Mouse (Mus musculus) megakaryocyte, embryonic 14.5 days (primary cell): Measurements from ENCODE around the gene Pld3. TPM values are rescaled to one million over a fixed set of nuclear protein-coding genes. Genes with fewer than 3 reads are reported as not detected.

Experiments
- H3K27me3 ChIP-seq: replicated peaks from 2 replicates; pipeline ENCODE3; 2012; ENCODE audit warnings: inconsistent platforms
- H3K36me3 ChIP-seq: replicated peaks from 2 replicates; pipeline ENCODE3; 2012; ENCODE audit warnings: low read length, inconsistent platforms, mixed read lengths
- H3K4me1 ChIP-seq: 2 replicates; pipeline ENCODE4 v1.6.1; 2012; ENCODE audit warnings: inconsistent platforms
- H3K4me3 ChIP-seq: replicated peaks from 2 replicates; pipeline ENCODE3; 2012; ENCODE audit warnings: moderate library complexity, mild to moderate bottlenecking, inconsistent platforms
- H3K9me3 ChIP-seq: 2 replicates; pipeline ENCODE4 v1.6.1; 2012; ENCODE audit warnings: inconsistent platforms
- FLI1 ChIP-seq: IDR thresholded peaks from 2 replicates; pipeline ENCODE4 v1.6.1; 2012; ENCODE audit warnings: low read length, inconsistent platforms, mixed read lengths
- GATA1 ChIP-seq: IDR thresholded peaks from 3 replicates; pipeline ENCODE4 v1.6.1; 2012; ENCODE audit warnings: mixed read lengths, low read length, inconsistent platforms, borderline replicate concordance
- polyA plus RNA-seq: library from polyadenylated mRNA; stranded (reverse); fragments of >175 nt; gene quantifications from 2 replicates; pipeline ENCODE4 v1.2.3, GENCODE M21; 2012; ENCODE audit warnings: low replicate concordance; ENCODE audit not compliant: insufficient read depth

The Pld3 gene
- polyA plus RNA-seq, 1 experiment = 97.1 TPM

DNA sequence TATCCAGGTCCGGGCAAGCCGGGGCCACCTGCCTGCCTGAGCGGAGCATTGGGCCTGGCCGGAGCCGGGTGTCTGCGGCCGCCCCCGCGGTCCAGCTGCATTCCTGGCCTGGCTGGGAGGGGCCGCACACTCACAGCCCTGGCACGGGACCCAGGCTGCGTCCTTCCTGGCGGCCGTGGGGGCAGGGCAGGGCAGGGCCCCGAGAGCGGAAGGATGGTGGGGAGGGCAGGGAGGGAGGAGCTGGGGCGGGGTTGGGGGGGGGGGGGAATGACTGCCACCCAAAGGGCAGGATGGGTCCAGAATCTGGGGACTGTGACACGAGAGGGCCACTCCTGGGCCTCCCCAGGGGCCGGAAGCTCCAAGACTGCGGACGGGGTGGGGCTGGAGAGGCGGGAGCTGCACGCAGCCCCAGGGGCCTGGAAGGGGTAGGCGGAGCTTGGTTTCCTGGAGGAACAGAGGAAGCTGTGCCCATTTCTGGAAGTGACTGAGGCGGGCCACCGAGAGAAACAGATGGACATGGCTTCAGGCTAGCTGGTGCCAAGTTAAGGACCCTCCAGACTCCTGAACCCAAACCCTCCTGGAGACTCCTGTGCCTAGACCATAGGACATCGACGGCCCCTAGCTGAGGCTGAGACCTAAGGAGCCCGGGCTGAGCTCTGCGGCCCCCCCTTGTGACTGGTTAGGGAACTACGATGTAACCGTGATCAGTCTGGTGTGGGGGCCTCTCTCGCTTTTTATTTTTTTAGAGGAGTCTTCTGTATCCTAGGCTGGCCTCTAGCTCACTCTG lies 62.3 kb downstream of the Pld3 start:
- Histone ChIP-seq H3K4me3 (peak overlapping the region; percentile 95), H3K36me3 (peaks cover 22% of the 10 kb centered on the region), H3K4me1 (peaks cover 60% of the 10 kb centered on the region), H3K27me3 (no peaks in the 10 kb centered on the region), H3K9me3 (no peaks in the 10 kb centered on the region)
- TF ChIP-seq GATA1 (no peak), FLI1 (no peak)

DNA sequence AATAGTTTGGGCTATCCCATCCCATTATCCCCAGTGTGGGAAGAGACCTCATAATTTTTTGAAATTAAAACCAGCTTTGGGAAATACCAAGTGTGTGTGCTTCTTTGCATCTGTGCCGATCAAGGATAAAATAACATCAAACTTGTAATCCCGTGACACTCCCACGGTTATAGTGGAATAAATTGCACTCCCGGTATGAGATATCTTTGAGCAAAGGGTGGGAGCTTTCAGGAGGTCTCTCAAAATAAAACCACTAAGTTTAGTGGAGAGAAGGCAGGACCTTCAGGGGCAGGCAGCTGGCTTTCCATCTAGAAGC lies 62.8 kb downstream of the Pld3 start:
- peaks cover 65% of the 10 kb centered on the region for H3K4me1 ChIP-seq
- no peaks in the 10 kb centered on the region for H3K9me3 ChIP-seq
- no peaks in the 10 kb centered on the region for H3K27me3 ChIP-seq
- H3K36me3 ChIP-seq = peaks cover 22% of the 10 kb centered on the region
- peak overlapping the region; percentile 95 for H3K4me3 ChIP-seq
- TF ChIP-seq GATA1 (no peak), FLI1 (no peak)

DNA sequence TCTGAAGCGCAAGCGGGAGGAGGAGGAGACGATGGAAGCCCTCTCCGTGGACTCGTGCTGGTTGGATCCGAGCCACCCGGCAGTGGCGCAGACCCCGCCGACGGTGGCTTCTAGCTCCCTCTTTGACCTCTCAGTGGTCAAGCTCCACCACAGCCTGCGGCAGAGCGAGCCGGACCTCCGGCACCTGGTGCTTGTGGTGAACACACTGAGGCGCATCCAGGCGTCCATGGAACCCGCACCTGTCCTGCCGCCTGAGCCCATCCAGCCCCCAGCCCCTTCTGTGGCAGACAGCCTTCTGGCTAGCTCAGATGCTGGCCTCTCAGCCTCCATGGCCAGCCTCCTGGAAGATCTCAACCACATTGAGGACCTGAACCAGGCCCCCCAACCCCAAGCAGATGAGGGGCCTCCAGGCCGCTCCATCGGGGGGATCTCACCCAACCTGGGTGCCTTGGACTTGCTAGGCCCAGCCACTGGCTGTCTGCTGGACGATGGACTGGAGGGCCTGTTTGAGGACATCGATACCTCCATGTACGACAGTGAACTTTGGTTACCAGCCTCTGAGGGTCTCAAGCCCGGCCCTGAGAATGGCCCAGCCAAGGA lies 63.6 kb downstream of the Pld3 start:
- Histone ChIP-seq H3K36me3 (peaks cover 22% of the 10 kb centered on the region), H3K4me1 (peaks cover 70% of the 10 kb centered on the region), H3K4me3 (peak overlapping the region; percentile 95), H3K27me3 (no peaks in the 10 kb centered on the region), H3K9me3 (no peaks in the 10 kb centered on the region)
- TF ChIP-seq FLI1 = no peak
- no peak for TF ChIP-seq GATA1

DNA sequence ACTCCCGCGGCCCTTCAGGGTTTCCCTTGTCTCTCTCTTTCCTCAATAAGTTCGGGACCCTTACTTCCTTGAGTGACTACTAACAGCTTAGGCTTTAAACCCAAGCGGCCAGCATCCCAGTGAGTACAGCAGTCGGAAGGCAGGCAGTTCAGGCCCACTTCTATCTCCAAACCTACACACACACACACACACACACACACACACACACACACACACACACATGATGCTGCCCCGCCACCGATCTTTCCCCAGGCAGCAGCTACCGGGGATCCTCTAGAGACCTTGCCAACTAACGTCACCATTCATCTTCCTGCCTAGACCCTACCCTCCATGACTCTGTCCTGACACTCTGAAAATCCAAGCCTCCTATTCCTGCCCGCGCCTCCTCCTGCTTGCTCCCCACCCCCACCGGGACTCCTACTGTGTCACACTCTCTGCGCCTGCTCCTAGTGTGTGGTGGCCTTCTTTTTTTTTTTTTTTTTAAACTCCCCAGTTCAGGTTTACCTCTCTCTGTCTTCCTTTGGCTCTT lies 65.2 kb downstream of the Pld3 start:
- Histone ChIP-seq H3K4me3 (peak overlapping the region; percentile 95), H3K36me3 (peaks cover 22% of the 10 kb centered on the region), H3K4me1 (peaks cover 73% of the 10 kb centered on the region), H3K9me3 (no peaks in the 10 kb centered on the region), H3K27me3 (no peaks in the 10 kb centered on the region)
- TF ChIP-seq GATA1 = no peak
- TF ChIP-seq FLI1 = no peak

DNA sequence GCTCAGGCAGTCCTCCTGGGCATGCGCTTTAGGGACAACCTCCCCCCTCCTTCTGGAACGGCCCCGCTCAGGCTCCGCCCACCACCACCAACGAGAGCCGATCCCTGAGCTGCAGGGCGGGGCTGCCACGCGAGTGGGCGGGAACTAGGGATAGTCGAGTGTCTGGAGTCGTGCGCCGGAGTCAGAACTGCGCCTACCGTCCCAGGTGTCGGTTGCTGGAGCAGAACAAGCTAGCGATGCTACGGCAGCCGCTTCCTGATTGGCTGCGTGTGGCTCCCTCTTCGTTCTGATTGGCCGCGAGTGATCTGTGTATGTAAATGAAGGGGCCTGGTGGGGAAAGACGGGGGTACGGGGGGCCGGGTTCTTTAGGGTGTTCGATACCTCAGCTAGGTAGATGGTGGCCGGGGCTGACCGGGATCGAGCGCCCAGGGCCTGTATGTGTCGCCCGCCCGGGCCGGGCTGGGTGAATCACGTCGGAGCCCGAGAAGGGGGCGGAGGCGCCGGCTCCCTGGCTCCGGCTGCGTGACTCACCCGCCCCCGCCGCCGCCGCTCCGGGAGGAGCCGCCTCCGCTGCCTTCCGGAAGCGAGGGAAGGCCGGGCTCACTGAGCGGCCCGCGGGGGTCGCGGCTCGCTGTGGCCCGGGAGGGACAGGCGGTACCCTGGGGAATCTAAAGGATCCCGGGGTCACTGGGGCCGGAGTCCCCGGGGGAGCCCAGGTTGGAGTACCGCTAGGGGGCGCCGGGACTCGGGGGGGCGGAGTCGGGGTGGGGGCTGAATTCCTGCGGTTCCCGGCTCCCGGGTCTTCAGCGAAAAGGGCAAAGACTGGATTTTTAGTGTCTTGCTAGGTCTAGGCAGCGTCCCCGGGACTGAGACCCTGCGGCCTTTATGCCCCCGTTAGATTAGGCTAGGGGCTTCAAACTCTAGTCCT lies 66.0 kb downstream of the Pld3 start, which contains the start of gene Sertad1:
Gene Sertad1 (plus strand): TSS at position 141 of the 928 bp plus-strand sequence.
- Histone ChIP-seq H3K4me1 (peaks cover 73% of the 10 kb centered on the region), H3K36me3 (peaks cover 22% of the 10 kb centered on the region), H3K9me3 (no peaks in the 10 kb centered on the region), H3K4me3 (peak within 1 kb of the TSS; percentile 95), H3K27me3 (no peaks in the 10 kb centered on the region)
- TF ChIP-seq GATA1 = no peak
- TF ChIP-seq FLI1 = no peak

DNA sequence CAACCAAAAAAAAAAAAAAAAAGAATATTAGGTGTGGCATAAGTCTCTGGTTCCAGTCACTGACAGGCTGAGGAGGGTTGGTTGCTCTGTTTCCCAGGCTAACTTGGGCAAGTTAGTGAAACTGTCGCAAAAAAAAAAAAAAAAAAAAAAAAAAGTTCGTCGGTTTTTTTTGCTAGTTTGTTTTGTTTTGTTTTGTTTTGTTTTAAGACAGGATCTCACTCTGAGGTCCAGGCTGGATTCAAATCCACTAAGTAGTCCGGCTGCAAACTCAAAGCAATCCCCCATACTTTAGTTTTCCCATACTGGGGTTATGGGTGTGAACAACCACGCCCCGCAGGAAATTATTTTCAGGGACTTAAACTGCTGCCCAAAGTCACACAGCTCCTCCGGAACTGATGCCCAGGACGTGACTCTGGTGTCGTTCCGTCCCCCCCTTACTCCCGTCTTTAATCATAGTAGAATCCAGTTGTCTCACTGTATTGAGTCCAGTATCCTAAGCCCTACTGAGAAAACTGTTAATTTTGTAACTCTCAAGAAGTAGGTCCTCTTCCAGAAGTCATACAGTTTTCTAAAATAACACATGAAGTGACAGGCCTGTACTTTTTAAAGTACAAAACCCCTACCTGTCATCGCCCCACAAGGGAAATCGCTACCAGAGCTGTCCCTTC lies 66.8 kb downstream of the Pld3 start:
- Histone ChIP-seq H3K27me3 (no peaks in the 10 kb centered on the region), H3K4me1 (peaks cover 70% of the 10 kb centered on the region)

DNA sequence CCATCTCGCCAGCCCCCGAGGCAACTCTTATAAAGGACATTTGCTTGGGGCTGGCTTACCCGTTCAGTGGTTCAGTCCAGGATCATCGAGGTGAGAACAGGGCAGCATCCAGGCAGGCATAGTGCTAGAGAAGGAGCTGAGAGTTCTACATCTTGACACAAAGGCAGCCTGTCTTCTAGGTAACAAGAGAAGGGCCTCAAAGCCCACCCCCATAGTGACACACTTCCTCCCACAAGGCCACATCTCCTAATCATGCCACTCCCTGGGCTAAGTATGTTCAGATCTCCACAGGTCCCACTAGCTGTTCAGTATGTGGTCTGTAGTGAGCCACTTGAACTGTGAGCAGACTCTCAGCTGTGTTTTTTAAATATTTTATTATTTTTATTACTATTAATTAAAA lies 69.2 kb downstream of the Pld3 start:
- Histone ChIP-seq H3K9me3 (no peaks in the 10 kb centered on the region), H3K4me1 (peaks cover 76% of the 10 kb centered on the region), H3K27me3 (no peaks in the 10 kb centered on the region), H3K4me3 (peak overlapping the region; percentile 47), H3K36me3 (peaks cover 23% of the 10 kb centered on the region)
- TF ChIP-seq FLI1 (no peak), GATA1 (no peak)

More for the DNA sequence above, 66.8 kb downstream of the Pld3 start:
- peaks cover 22% of the 10 kb centered on the region for H3K36me3 ChIP-seq
- TF ChIP-seq GATA1 = no peak
- no peak for TF ChIP-seq FLI1
- H3K9me3 ChIP-seq = no peaks in the 10 kb centered on the region
- peak overlapping the region; percentile 95 for H3K4me3 ChIP-seq

Other genes with a start within 250 kb of the Pld3 start
- 0.28 TPM in 1 of 2 replicates, not detected in the other for gene Ltbp4, start 215.5 kb downstream of the Pld3 start, polyA plus RNA-seq
- 214 and 344 TPM in 2 replicates for gene Shkbp1, start 197.2 kb downstream of the Pld3 start, polyA plus RNA-seq
- gene Gm20479, start 195.8 kb downstream of the Pld3 start, polyA plus RNA-seq = 1.4 and 7.6 TPM in 2 replicates
- 0.27 and 0.45 TPM in 2 replicates for gene Sptbn4, start 105.5 kb downstream of the Pld3 start, polyA plus RNA-seq
- gene Blvrb, start 105.2 kb downstream of the Pld3 start, polyA plus RNA-seq = 330 and 332 TPM in 2 replicates
- gene Sertad3, start 79.5 kb downstream of the Pld3 start, polyA plus RNA-seq = 28.2 and 88.9 TPM in 2 replicates
- gene Sertad1, start 66.3 kb downstream of the Pld3 start, polyA plus RNA-seq = 159 and 273 TPM in 2 replicates
- gene Prx, start 53.9 kb downstream of the Pld3 start, polyA plus RNA-seq = 1.7 and 1.8 TPM in 2 replicates
- gene Hipk4, start 30.0 kb downstream of the Pld3 start, polyA plus RNA-seq = 1.6 and 2.1 TPM in 2 replicates
- gene 2310022A10Rik, start within 50 bp of the Pld3 start, polyA plus RNA-seq = 19.6 and 32.1 TPM in 2 replicates
- gene Akt2, start 38.3 kb upstream of the Pld3 start, polyA plus RNA-seq = 72.3 and 86.4 TPM in 2 replicates
- gene Ttc9b, start 100.7 kb upstream of the Pld3 start, polyA plus RNA-seq = not detected in 2 replicates
- gene Map3k10, start 121.4 kb upstream of the Pld3 start, polyA plus RNA-seq = 22.4 and 38.4 TPM in 2 replicates
- gene Zfp607b, start 136.1 kb upstream of the Pld3 start, polyA plus RNA-seq = 0.03 TPM in 1 of 2 replicates, not detected in the other
- gene Zfp60, start 178.2 kb upstream of the Pld3 start, polyA plus RNA-seq = not detected in 2 replicates